Mouse (Mus musculus) cerebellum, adult 8-10 months (tissue): Measurements from ENCODE around the gene Ppp3cb.
"Not testable (repeated sequence)": the region's sequence is repeated elsewhere in the genome, so short reads cannot be mapped to it uniquely, and the experiment has no call there.

Experiments
- DNase-seq: peaks from one replicate; pipeline ENCODE4 v3.0.0; 2022

Gene Ppp3cb

GRCm38 (mm10) chr14:20546415-20546814 is at the start of gene Ppp3cb:
TSS of gene Ppp3cb (minus strand) at chr14:20546573.
- DNase-seq: peak; percentile 71

GRCm38 (mm10) chr14:20595781-20596180 is 49.4 kb upstream of the Ppp3cb start:
- peak; percentile 28 for DNase-seq

DNA sequence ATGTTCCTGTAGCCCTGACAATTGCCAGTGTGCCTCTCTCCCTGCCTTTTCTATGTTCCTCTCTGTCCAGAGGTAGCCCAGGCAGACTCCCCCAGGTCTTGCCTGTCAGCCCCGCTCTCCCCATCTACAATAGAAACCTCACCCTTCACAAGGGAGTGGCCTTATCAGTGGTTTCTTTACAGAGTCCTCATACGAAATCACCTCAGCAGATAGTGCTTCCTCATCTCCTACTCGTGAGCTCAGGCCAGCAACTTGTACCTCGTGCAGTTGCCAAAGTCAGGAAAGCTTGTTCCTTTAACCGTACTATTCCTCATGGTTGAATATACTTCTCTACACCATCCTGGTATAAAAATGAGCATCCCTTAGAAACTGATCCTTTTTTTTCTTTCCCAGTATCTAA is 41.1 kb upstream of the Ppp3cb start:
- DNase-seq: no peak

DNA sequence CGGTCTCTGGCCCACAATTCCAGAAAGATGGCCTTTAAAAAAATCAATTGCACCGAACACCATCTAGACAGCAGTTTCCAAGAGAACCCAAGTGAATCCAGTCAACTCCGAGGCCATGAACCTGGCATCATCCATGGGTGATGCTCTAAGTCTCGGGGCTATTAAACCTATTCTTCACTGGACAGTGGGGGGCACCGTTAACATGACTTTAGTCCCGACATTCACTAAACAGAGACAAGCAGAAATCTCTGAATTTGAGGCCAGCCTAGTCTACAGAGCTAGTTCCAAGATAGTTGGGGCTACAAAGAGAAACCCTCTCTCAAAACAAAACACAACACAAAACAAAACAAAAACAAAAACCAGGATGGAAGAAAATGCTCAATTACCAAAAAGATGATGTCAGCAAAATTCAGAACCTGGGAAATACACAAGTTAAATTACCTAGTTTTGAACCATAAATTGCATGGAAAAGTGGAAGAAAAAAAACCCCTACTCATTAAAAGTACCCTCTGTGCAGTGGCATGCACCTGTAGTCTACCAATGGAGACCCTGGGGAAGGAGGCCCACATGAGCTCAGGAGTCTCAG is 32.5 kb upstream of the Ppp3cb start:
- DNase-seq: no peak

DNA sequence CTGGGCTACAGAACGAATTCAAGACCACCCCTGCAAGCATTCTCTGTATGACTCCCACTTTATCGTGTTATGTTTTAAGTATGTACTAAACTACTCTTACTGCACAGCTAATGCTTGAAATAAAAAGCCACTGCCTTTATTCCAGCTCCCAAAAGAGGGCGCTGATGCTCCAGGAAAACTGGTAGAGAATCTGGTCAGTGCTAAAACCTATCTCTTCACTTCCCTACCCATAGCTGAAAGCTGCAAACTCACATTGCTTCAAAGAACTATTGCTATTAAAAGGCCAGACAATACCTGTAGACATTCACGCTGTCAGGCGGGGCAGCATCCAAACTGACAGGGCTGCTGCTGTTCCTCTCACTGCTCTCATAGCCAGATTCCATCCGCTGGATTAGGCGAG is 29.8 kb upstream of the Ppp3cb start:
- DNase-seq: peak; percentile 73

GRCm38 (mm10) chr14:20573196-20573595 is 26.8 kb upstream of the Ppp3cb start:
- not testable (repeated sequence) for DNase-seq

- DNase-seq: no peak
Observed at GRCm38 (mm10) chr14:20565256-20566021, 19.1 kb upstream of the Ppp3cb start.

- no peak for DNase-seq
Observed at GRCm38 (mm10) chr14:20564692-20565091, 18.3 kb upstream of the Ppp3cb start.

DNA sequence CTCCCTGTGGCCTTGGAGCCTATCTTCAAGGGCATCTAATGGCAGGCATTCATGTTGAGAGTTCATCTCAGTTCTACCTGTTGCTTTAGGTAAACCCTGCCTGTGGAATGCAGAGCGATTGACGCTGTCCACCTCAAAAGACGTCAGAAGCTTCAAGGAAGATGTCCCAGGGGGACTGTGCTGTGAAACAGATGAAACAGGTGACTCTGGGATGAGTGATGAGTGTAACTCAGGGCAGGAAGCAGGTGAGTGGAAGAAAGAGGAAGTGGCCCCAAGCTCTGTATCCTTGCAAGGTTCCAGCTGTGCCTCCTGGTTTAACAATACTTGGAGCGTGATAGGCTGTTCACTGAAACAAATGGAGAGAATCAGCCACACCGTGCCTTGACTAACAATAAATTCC is 15.5 kb upstream of the Ppp3cb start:
- no peak for DNase-seq

- DNase-seq: no peak
Observed at GRCm38 (mm10) chr14:20550136-20550535, 3.8 kb upstream of the Ppp3cb start.

GRCm38 (mm10) chr14:20545529-20546331 is 643 bp downstream of the Ppp3cb start:
- peak; percentile 72 for DNase-seq

GRCm38 (mm10) chr14:20544467-20545411 is 1.6 kb downstream of the Ppp3cb start:
- DNase-seq: no peak

DNA sequence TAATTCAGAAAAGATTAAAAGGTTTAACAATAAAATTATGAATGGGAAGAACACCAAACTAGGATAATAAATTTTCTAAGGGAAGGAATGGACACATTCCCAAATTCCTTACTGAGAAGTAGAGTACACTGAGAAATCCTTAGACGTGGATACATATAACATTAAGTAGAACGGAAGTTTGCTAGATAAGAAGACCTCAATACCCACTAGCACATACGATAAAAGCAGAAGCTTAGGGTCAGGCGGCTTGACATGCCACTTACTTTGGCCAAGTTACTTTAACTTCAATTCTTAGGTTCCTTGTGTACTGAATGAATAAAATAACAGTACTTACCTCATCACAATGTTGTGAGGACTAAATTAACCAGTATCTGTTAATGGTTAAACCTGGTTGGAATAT is 16.7 kb downstream of the Ppp3cb start:
- DNase-seq: no peak

- DNase-seq: no peak
Observed at GRCm38 (mm10) chr14:20520179-20520578, 26.2 kb downstream of the Ppp3cb start.

- no peak for DNase-seq
Observed at GRCm38 (mm10) chr14:20508424-20508823, 37.9 kb downstream of the Ppp3cb start.

- no peak for DNase-seq
Observed at GRCm38 (mm10) chr14:20502966-20503365, 43.4 kb downstream of the Ppp3cb start.

GRCm38 (mm10) chr14:20499982-20500381 is 46.4 kb downstream of the Ppp3cb start:
- DNase-seq: peak; percentile 33

DNA sequence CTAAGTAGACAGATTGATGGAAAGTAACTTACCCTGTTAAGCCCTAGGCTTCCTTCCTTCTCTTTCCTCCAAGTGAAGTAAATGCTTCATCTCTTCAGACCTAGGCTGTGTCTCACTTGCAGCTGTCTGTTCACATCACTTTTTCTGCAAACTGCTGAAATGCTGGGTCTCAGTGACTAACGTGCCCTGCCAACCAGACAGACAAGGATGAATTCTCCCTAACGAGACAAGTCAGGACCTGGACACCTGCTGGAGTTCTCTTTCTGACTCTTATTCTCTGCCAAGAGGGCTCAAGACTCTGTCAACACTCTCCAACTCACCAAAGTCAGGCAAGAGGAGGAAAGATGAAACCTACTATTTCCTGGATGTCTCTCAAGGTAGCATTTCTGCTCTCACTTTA is 49.8 kb downstream of the Ppp3cb start, which contains the start of gene Mss51:
TSS of gene Mss51 (minus strand) at position 299 of the 400 bp plus-strand sequence.
- no peak for DNase-seq

DNA sequence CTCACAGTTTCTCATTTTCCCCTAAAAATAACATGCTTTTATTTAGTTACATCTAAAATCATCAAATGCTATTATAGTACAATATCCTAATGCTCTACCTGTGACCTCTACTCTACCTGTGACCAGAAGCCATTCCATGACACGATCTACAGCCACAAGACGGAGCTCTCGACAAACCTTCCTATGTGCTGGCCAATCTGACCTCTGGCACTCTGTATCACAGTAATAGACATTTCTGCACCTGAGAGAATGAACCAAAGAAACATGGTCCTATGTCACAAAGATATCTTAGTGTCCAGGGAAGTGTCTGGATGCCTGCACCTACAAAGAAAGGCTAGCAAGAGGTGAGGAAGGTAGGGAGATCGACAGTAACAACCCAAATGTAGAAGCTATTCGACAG is 60.3 kb downstream of the Ppp3cb start:
- DNase-seq: no peak

- no peak for DNase-seq
Observed at GRCm38 (mm10) chr14:20482051-20482751, 64.2 kb downstream of the Ppp3cb start.

- DNase-seq: no peak
Observed at GRCm38 (mm10) chr14:20481211-20481610, 65.2 kb downstream of the Ppp3cb start.

DNA sequence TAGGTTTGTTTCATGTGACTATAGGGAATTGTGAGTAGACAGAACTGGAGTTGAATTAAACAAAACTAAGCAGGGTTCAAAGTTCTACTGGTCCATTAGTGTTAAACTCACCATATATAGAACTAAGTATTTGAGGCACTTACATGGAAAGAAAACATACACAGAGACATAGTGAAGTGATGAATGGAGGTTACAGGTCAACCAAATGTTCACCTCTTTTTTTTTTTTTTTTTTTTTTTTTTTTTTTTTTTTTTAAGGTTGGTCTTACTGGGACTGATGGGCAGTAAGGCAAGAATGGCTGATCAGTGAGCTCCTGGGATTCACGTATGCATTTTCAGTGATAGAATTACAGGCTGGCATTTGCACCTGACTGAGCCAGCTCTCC is 66.2 kb downstream of the Ppp3cb start:
- no peak for DNase-seq
